Comparison of ENCODE assay signal across 31 mouse cellular contexts in genomic region chr5:13557257-13557656, GRCm38 (mm10).
"Had no signal": no experiment of that assay in that cellular context is flagged by ENCODE, and none has a peak within 500 bp of the region (broad histone marks: within the 10 kb centered on the region; RNA-seq: fewer than 3 reads in every experiment).

No protein-coding gene starts in this region.

- H3K9me3 ChIP-seq: limb, embryonic 10.5 days; limb, embryonic 12.5 days; limb, embryonic 13.5 days; limb, embryonic 15.5 days; liver, embryonic 12.5 days; liver, embryonic 13.5 days; liver, embryonic 15.5 days; lung, embryonic 15.5 days; megakaryocyte, embryonic 14.5 days; midbrain, embryonic 10.5 days; midbrain, embryonic 12.5 days; midbrain, embryonic 13.5 days; midbrain, embryonic 15.5 days; neural tube, embryonic 12.5 days; neural tube, embryonic 13.5 days had no signal

- ATAC-seq: liver, embryonic 12.5 days; liver, postnatal 0 days; lung, postnatal 0 days; midbrain, embryonic 13.5 days; midbrain, embryonic 15.5 days had no signal

- H3K9ac ChIP-seq: limb, embryonic 12.5 days; limb, embryonic 13.5 days; limb, embryonic 15.5 days; liver, embryonic 12.5 days; liver, embryonic 13.5 days; liver, embryonic 14.5 days; liver, embryonic 15.5 days; liver, postnatal 0 days; lung, embryonic 14.5 days; lung, embryonic 15.5 days; midbrain, embryonic 12.5 days; midbrain, embryonic 13.5 days; midbrain, embryonic 15.5 days; neural tube, embryonic 12.5 days; neural tube, embryonic 13.5 days had no signal

- H3K4me3 ChIP-seq: limb, embryonic 10.5 days; limb, embryonic 12.5 days; limb, embryonic 13.5 days; limb, embryonic 15.5 days; liver, embryonic 12.5 days; liver, embryonic 13.5 days; liver, embryonic 15.5 days; lung, embryonic 15.5 days; megakaryocyte, embryonic 14.5 days; midbrain, embryonic 10.5 days; midbrain, embryonic 12.5 days; midbrain, embryonic 13.5 days; midbrain, embryonic 15.5 days; myocyte; neural tube, embryonic 12.5 days; neural tube, embryonic 13.5 days had no signal

- H3K27ac ChIP-seq: limb, embryonic 10.5 days; limb, embryonic 12.5 days; limb, embryonic 13.5 days; limb, embryonic 15.5 days; liver, embryonic 12.5 days; liver, embryonic 13.5 days; liver, embryonic 14.5 days; liver, embryonic 15.5 days; lung, embryonic 15.5 days; macrophage; midbrain, embryonic 10.5 days; midbrain, embryonic 12.5 days; midbrain, embryonic 13.5 days; midbrain, embryonic 15.5 days; neural tube, embryonic 12.5 days; neural tube, embryonic 13.5 days had no signal

- H3K36me3 ChIP-seq: limb, embryonic 15.5 days; liver, embryonic 12.5 days; liver, embryonic 13.5 days; liver, embryonic 15.5 days; lung, embryonic 15.5 days; midbrain, embryonic 10.5 days; midbrain, embryonic 12.5 days; midbrain, embryonic 13.5 days; midbrain, embryonic 15.5 days; neural tube, embryonic 12.5 days; neural tube, embryonic 13.5 days had no signal

- DNase-seq: left cerebral cortex, postnatal 4 days; liver; liver, embryonic 13.5 days; liver, postnatal 0 days; lung, adult 18-20 months; lung, adult 2 months; lung, embryonic 14.5 days; lung, postnatal 10 days; lung, postnatal 14 days; lung, postnatal 36 days; lung, postnatal 4 days; midbrain, embryonic 14.5 days had no signal

- H3K4me1 ChIP-seq: limb, embryonic 10.5 days; limb, embryonic 12.5 days; limb, embryonic 13.5 days; limb, embryonic 15.5 days; liver, embryonic 12.5 days; liver, embryonic 13.5 days; liver, embryonic 15.5 days; lung, embryonic 15.5 days; megakaryocyte, embryonic 14.5 days; midbrain, embryonic 10.5 days; midbrain, embryonic 12.5 days; midbrain, embryonic 13.5 days; midbrain, embryonic 15.5 days; neural tube, embryonic 12.5 days; neural tube, embryonic 13.5 days had no signal

- H3K27me3 ChIP-seq: limb, embryonic 12.5 days; limb, embryonic 13.5 days; limb, embryonic 15.5 days; liver, embryonic 12.5 days; liver, embryonic 13.5 days; liver, embryonic 15.5 days; lung, embryonic 15.5 days; megakaryocyte, embryonic 14.5 days; neural tube, embryonic 12.5 days; neural tube, embryonic 13.5 days had no signal

- H3K4me2 ChIP-seq: limb, embryonic 12.5 days; limb, embryonic 13.5 days; limb, embryonic 15.5 days; liver, embryonic 11.5 days; liver, embryonic 12.5 days; liver, embryonic 13.5 days; liver, embryonic 15.5 days; lung, embryonic 14.5 days; lung, embryonic 15.5 days; midbrain, embryonic 12.5 days; midbrain, embryonic 13.5 days; midbrain, embryonic 15.5 days; neural tube, embryonic 12.5 days; neural tube, embryonic 13.5 days had no signal
